Mouse (Mus musculus) forebrain, embryonic 16.5 days (tissue): Measurements from ENCODE around the gene Aplp2. TPM values are rescaled to one million over a fixed set of nuclear protein-coding genes. Genes with fewer than 3 reads are reported as not detected.
A peak's percentile ranks its signal among the peaks of the same experiment; 100 is the strongest.

Experiments
- ATAC-seq: fragments of 200-750 bp; cut with Nextera tagmentation; 2 replicates; pipeline ENCODE4 v1.8.0; 2017; ENCODE audit warnings: mild to moderate bottlenecking, moderate library complexity
- H3K27ac ChIP-seq: fragments of 300-500 bp; sonication (generic); 2 replicates; pipeline ENCODE4 v1.5.1; 2014; ENCODE audit warnings: low read length, control low read depth
- H3K27me3 ChIP-seq: fragments of 300-500 bp; sonication (generic); replicated peaks from 2 replicates; pipeline ENCODE4 v1.6.1; 2014; ENCODE audit warnings: low read length; ENCODE audit not compliant: control insufficient read depth, insufficient read depth
- H3K36me3 ChIP-seq: fragments of 300-500 bp; sonication (generic); 2 replicates; pipeline ENCODE4 v1.6.1; 2014; ENCODE audit not compliant: control insufficient read depth, insufficient read depth
- H3K4me1 ChIP-seq: fragments of 300-500 bp; sonication (generic); replicated peaks from 2 replicates; pipeline ENCODE4 v1.6.1; 2014; ENCODE audit warnings: low read length; ENCODE audit not compliant: control insufficient read depth, insufficient read depth
- H3K4me2 ChIP-seq: fragments of 300-500 bp; sonication (generic); 2 replicates; pipeline ENCODE4 v1.6.1; 2014; ENCODE audit warnings: mild to moderate bottlenecking, low read length, control low read depth
- H3K4me3 ChIP-seq: fragments of 300-500 bp; sonication (generic); replicated peaks from 2 replicates; pipeline ENCODE4 v1.5.1; 2014; ENCODE audit warnings: mild to moderate bottlenecking, low read length, control low read depth
- H3K9ac ChIP-seq: fragments of 300-500 bp; sonication (generic); replicated peaks from 2 replicates; pipeline ENCODE4 v1.6.1; 2014; ENCODE audit warnings: low read depth, low read length, control low read depth
- H3K9me3 ChIP-seq: fragments of 300-500 bp; sonication (generic); 2 replicates; pipeline ENCODE4 v1.6.1; 2016; ENCODE audit warnings: low read length; ENCODE audit not compliant: control insufficient read depth
- WGBS: fragments of 180-500 bp; shearing (Covaris S2); extraction: QIAGEN DNeasy Blood & Tissue Kit; methylation state at CpG from one replicate; pipeline ENCODE4 v1.1.7; 2014; 5-methylcytosine and 5-hydroxymethylcytosine counted together
- polyA plus RNA-seq: library from polyadenylated mRNA; unstranded; fragments of >200 nt; fragmentation: Nextera tagmentation; extraction: Ambion mirVana; gene quantifications from 2 replicates; pipeline ENCODE4 v1.2.1, GENCODE M21; 2015

Aplp2 gene
- polyA plus RNA-seq, 1 experiment from 2014 or later: 275 TPM

DNA sequence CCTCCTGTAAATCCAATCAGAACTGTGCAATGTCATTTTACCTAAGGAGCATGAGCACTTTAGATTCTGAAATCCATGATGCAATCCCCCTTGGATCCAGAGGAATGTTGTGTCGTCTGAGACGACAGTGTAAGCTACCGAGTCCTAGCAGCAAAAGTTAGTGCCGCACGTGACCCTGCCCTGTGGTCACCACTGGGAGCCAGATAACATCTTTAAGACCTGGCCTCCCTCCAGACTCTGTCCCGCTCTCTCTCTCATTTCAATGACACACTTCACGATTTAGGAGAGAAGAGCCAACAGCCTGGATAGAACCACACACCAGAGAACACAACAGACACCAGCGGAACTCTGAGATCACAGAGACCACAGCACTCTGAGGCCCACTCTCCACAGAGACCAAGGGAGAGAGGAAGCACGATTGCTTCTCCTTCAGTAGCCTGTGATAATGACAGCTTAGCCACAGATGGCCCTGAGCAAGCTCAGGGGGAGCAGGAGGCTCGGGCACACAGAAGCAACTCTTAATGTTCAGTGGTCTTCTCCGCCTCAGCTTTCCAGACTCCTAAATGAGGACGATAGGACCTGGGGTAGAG, 83.6 kb downstream of the Aplp2 start:
- H3K27me3 ChIP-seq: peaks cover 36% of the 10 kb centered on the region
- no peaks in the 10 kb centered on the region for H3K9me3 ChIP-seq
- 90% methylated on average over 12 of the region's 12 CpGs for WGBS
- no peak overlapping the region for H3K27ac ChIP-seq
- ATAC-seq: no peak
- H3K9ac ChIP-seq: no peak overlapping the region
- H3K4me2 ChIP-seq: no peak overlapping the region
- no peak overlapping the region for H3K4me3 ChIP-seq
- H3K4me1 ChIP-seq: peaks cover 16% of the 10 kb centered on the region
- no peaks in the 10 kb centered on the region for H3K36me3 ChIP-seq

DNA sequence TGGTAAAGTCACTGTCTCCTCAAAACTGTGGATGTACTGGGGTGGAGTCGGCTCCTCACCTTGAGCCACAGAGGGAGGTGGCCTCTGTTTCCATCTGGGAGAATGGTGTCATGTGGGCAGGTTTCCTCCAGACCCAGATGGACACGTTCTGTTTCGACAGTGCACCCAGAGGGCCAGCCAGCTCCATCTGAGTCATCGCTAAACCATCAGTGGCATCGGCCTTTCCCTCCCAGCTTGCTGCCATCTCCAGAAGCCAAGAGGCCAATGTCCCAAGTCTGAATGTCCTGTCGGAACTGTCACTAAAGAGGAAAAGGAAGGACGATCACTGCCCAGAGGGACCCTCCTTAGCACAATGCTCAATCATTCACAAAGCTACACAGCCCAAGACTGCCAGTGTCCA, 85.5 kb downstream of the Aplp2 start:
- H3K27me3 ChIP-seq: peaks cover 18% of the 10 kb centered on the region
- no peak for ATAC-seq
- H3K9me3 ChIP-seq: no peaks in the 10 kb centered on the region
- peaks cover 13% of the 10 kb centered on the region for H3K4me1 ChIP-seq
- no peak overlapping the region for H3K9ac ChIP-seq
- no peak overlapping the region for H3K27ac ChIP-seq
- 92% methylated on average over 7 of the region's 7 CpGs for WGBS
- H3K4me2 ChIP-seq: no peak overlapping the region
- no peak overlapping the region for H3K4me3 ChIP-seq
- no peaks in the 10 kb centered on the region for H3K36me3 ChIP-seq

DNA sequence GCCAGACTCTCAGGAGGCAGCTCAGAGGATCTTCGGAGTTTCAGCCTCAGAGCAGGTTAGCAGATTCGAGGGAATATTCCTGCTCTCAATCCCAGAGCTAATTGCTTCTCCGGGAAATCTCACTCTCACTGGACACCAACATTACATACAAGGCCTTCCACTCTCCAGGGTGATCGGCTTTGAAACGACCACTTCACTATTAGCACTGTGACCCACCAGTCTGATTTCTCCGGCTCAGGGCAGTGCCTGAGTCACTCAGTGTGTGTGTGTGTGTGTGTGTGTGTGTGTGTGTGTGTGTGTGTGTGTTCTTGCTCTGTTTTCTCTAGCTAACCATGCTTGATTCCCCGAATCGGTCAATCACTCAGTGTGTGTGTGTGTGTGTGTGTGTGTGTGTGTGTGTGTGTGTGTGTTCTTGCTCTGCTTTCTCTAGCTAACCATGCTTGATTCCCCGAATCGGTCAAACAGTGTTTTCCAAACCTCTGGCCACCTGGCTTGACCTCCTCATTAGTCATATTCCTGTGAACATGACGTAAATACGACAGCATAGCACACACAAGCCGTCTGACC, 89.1 kb downstream of the Aplp2 start:
- Histone ChIP-seq H3K9ac (no peak overlapping the region), H3K4me3 (no peak overlapping the region), H3K9me3 (no peaks in the 10 kb centered on the region), H3K4me1 (peaks cover 4% of the 10 kb centered on the region), H3K4me2 (no peak overlapping the region), H3K27ac (no peak overlapping the region), H3K27me3 (no peaks in the 10 kb centered on the region), H3K36me3 (no peaks in the 10 kb centered on the region)
- ATAC-seq: no peak
- 38% methylated on average over 12 of the region's 13 CpGs for WGBS

DNA sequence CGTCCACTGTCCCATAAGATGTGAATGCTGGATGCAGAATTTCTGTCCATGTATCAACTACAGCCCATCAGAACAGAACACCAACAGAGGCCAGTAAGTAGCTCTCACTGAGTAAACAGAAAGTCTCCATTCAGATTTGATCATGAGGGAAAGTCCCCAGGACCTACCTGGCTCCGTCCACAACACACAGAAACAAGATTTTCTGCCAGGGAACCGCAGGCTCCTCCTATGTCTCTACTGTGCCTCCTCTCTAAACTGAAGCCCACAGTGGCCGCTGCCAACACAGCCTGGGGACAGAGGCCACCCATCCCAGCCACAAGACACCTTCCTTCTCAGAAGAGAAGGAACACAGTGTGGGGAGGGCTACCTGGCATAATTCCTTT, 91.1 kb downstream of the Aplp2 start:
- no peaks in the 10 kb centered on the region for H3K27me3 ChIP-seq
- H3K27ac ChIP-seq: no peak overlapping the region
- no peaks in the 10 kb centered on the region for H3K36me3 ChIP-seq
- H3K4me1 ChIP-seq: peaks cover 4% of the 10 kb centered on the region
- H3K4me2 ChIP-seq: no peak overlapping the region
- H3K9me3 ChIP-seq: no peaks in the 10 kb centered on the region
- WGBS: 61% methylated on average over 4 of the region's 4 CpGs
- H3K9ac ChIP-seq: no peak overlapping the region
- ATAC-seq: no peak
- H3K4me3 ChIP-seq: no peak overlapping the region

DNA sequence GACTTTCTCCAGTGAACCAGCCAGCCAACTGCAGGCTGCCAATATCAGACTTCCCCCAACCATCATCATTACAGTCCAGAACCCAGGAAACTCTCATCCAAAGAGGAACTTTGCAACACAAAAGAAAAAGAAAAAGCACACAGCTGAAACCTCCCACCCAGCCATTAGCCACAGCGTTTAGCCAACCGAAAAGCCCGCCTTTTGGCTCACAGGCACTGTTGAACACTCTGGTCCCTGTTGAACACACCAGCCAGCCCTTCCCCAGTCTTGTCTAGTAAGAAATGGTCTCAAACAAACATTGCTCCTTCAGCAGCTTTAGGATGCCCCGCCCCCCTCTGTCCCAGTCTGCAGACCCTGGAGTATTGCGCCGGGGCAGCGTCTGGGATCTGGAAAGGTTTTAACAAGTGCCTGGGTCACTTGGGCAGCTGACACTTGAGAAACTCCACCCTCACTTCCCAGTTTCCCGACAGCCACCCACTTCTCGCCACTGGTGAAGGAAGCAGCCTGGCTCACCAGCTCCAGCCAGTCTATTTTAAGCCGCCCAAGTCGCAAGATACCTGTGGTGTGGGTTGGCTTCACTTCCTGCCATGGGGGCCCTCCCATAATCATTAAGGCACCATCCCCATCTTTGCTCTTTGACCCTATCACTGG, 91.6 kb downstream of the Aplp2 start:
- ATAC-seq: peak; percentile 58; the same call in 1 of the 2 replicates
- 56% methylated on average over 11 of the region's 11 CpGs for WGBS

DNA sequence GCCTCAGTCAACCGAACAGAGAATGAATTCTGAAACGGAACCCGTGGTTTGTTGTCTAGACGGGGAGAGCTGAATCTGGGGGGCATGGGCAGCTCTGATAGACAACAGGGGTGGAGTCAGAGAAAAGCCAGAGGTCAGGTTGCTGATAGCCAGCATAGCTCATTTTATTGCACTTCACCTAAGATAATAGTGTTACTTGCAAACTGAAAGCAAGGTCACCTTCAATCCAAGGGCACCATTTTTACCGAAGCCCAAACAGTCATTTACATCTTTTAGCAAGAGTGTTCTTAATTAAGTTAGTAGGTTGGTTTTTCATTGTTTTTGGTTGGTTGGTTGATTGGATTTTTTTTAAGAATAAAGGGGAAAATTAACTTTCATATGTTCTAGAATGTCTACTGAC, 92.2 kb downstream of the Aplp2 start:
- no peak overlapping the region for H3K27ac ChIP-seq
- H3K9ac ChIP-seq: no peak overlapping the region
- H3K36me3 ChIP-seq: no peaks in the 10 kb centered on the region
- H3K9me3 ChIP-seq: no peaks in the 10 kb centered on the region
- no peaks in the 10 kb centered on the region for H3K27me3 ChIP-seq
- H3K4me2 ChIP-seq: no peak overlapping the region
- no peak overlapping the region for H3K4me3 ChIP-seq
- WGBS: 80% methylated on average over 5 of the region's 5 CpGs
- no peak for ATAC-seq
- peaks cover 4% of the 10 kb centered on the region for H3K4me1 ChIP-seq

More for the DNA sequence above, 91.6 kb downstream of the Aplp2 start:
- Histone ChIP-seq H3K36me3 (no peaks in the 10 kb centered on the region), H3K27ac (no peak overlapping the region), H3K27me3 (no peaks in the 10 kb centered on the region), H3K4me2 (no peak overlapping the region), H3K9me3 (no peaks in the 10 kb centered on the region), H3K4me1 (peaks cover 4% of the 10 kb centered on the region), H3K4me3 (no peak overlapping the region), H3K9ac (no peak overlapping the region)

DNA sequence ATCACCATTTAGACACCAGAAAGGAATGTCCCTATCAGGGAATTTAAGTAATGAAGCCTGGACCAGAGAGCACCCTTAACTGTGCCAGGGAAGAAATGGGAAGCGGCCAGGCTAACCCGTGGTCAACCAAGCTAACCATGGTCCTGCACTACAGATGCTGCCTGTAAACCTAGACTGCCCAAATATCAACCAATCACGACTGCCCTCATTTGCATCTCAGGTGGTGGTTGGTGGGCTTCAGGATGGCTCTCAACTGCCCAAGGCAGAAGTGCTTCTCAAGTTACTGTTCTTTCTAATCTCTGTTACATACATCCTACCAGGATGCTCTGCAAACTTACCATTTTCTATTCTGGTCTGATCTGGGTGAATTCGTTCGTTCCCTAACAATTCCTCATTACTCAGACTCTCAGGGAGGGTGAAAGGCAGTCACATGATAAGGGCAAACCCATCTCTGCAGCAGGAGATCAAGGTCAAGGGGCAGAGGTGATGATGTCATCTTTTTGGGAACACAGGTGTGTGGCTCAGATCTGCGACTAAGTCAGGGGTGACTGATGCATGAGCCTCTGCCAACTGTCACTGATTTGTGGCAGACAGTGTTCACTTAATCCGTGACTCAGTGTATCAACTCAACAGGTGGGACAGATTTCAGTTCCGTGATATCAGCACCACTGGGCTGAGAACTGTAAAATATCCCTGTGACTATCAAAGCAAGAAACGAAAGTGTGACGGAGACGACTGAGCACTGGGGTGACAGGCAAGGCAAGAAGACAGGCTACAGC, 92.9 kb downstream of the Aplp2 start:
- Histone ChIP-seq H3K9me3 (no peaks in the 10 kb centered on the region), H3K4me2 (no peak overlapping the region), H3K9ac (no peak overlapping the region), H3K27me3 (no peaks in the 10 kb centered on the region), H3K36me3 (no peaks in the 10 kb centered on the region), H3K4me1 (peaks cover 4% of the 10 kb centered on the region), H3K4me3 (no peak overlapping the region), H3K27ac (no peak overlapping the region)
- 47% methylated on average over 11 of the region's 11 CpGs for WGBS
- no peak for ATAC-seq

DNA sequence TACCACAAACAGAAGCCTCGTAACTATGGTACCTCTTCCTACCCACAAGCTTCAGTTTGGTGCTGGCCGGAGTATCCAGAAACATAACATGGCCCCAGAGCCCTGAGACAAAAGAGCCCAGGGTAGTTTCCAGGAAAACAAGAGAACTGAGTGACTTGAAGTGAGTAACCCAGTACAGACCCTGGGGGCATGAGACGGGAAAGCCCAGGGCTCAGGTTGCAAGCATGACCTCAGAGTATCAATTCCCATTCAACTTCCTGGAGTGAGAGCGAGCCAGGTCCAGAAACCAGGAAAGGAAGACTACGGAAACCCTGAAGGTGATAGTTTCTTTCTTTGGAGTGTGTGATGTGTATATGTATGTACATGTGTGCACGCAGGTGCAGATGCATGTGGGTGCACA, 94.1 kb downstream of the Aplp2 start:
- 86% methylated on average over 6 of the region's 6 CpGs for whole genome bisulfite sequencing
- H3K4me3 ChIP-seq: no peak overlapping the region
- H3K9me3 ChIP-seq: no peaks in the 10 kb centered on the region
- no peak overlapping the region for H3K9ac ChIP-seq
- H3K27ac ChIP-seq: no peak overlapping the region
- ATAC-seq: no peak
- no peaks in the 10 kb centered on the region for H3K27me3 ChIP-seq
- H3K36me3 ChIP-seq: no peaks in the 10 kb centered on the region
- peaks cover 4% of the 10 kb centered on the region for H3K4me1 ChIP-seq
- H3K4me2 ChIP-seq: no peak overlapping the region

DNA sequence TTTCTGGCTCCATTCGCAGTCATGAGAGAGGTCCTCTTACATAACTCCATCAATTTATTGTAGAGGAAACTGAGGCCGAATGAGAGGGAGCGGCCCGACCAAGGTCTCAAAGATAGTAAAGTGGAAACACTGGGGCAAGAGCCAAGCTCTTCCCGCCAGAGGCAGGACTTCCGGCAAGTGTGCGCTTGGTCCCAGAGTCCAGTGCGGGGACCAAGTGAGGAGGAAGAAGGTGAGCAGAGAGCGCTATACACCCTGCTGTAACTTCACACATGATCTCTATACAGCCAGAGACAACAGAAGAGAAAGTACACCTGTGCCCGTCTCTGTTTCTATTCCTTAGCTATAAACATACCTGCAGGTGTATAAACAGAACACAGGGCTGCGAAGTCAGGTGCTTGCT, 94.5 kb downstream of the Aplp2 start:
- no peak for ATAC-seq
- Histone ChIP-seq H3K9me3 (no peaks in the 10 kb centered on the region), H3K27me3 (no peaks in the 10 kb centered on the region), H3K36me3 (no peaks in the 10 kb centered on the region), H3K9ac (no peak overlapping the region), H3K4me3 (no peak overlapping the region), H3K27ac (no peak overlapping the region), H3K4me1 (peaks cover 1% of the 10 kb centered on the region), H3K4me2 (no peak overlapping the region)
- 92% methylated on average over 11 of the region's 11 CpGs for WGBS
